Mouse (Mus musculus) Patski (cell line): ENCODE measurements around the gene Mest. TPM values are rescaled to one million over a fixed set of nuclear protein-coding genes. Genes with fewer than 3 reads are reported as not detected.

Source experiments
- ATAC-seq: fragments of 100-300 bp; one replicate; pipeline ENCODE4 v1.8.0; 2021
- CTCF ChIA-PET: fragments of 350-600 bp; sonication (Branson Sonifier 250); formaldehyde crosslinking; loops from one replicate; lab custom pipeline; 2022; ENCODE audit warnings: inconsistent platforms; lab: Charles Lee
- POLR2A ChIA-PET: fragments of 350-600 bp; sonication (Branson Sonifier 250); formaldehyde crosslinking; loops from one replicate; lab custom pipeline; 2022; ENCODE audit warnings: antibody characterized with exemption, inconsistent platforms; lab: Charles Lee
- DNase-seq: peaks from one replicate; pipeline ENCODE4 v3.0.0-alpha.2; 2011; ENCODE audit warnings: low read depth, low spot score
- H3K27me3 ChIP-seq: fragments of 371-371 bp; one replicate; pipeline ENCODE4 v1.5.1; 2021
- CTCF ChIP-seq: fragments of 100-300 bp; IDR thresholded peaks from one replicate; pipeline ENCODE4 v1.5.1; 2021
- in situ Hi-C: fragments of 300-500 bp; cut with MboI; formaldehyde crosslinking; loops from 3 replicates; pipeline ENCODE4 v1.11.1; 2018; ENCODE audit warnings: low pct_unique_long_range_greater_than_20kb, mixed read lengths
- polyA plus RNA-seq: library from polyadenylated mRNA; unstranded; gene quantifications from one replicate; pipeline ENCODE4 v1.2.3, GENCODE M21; 2021

Mest gene
- polyA plus RNA-seq, 1 experiment from 2014 or later: 0.42 TPM

DNA sequence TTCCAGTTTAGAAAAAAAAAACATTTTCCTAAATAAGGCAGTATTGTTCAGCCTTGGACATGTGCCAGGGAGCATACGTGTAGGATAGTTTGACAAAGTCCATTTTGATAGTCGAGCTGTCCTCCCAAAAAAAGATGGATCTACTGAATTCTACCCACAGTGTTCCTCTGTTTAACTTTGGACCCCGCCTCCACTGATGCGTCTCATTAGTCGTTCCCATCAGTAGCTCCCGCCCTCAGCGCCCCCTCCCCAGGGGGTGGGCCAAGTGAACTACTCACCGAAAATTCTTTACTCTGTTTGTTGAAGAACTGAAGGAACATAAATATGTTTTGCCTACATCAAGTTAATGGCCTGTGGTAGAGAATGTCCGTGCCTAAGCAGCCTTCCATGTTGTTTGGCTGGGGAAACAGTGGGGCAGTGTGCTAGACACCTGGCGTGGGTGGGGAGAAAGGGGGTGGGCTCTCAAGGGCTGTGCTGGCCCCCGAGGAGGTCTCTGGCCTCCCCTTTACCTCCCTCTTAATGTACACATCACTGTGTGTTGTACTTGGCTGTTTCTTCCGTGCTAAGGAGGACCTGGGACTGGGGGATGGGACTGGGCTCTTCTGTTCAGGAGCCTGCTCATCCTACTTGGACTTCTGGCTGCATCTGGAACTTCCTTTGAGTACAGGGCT lies 7.1 kb downstream of the Mest start:
- CTCF ChIA-PET: no interaction called here

GRCm38 (mm10) chr6:30732571-30733130 lies 9.3 kb downstream of the Mest start:
- POLR2A ChIA-PET: interaction anchor here (0.7 to 0.8 kb wide), 2 partner anchors 11 to 711 kb away, joined by 3 read pairs; no protein-coding TSS in a partner anchor
- TF ChIP-seq CTCF: no peak
- ATAC-seq (no peak), DNase-seq (no peak)
- in situ Hi-C loops: no loop called here
- H3K27me3 ChIP-seq: no peaks in the 10 kb centered on the region
- CTCF ChIA-PET: interaction anchor here (1.7 kb wide), 1 partner anchor 8 kb away, joined by 4 read pairs; no protein-coding TSS in a partner anchor

More for the DNA sequence above, 7.1 kb downstream of the Mest start:
- POLR2A ChIA-PET: no interaction called here
- in situ Hi-C loops: no loop called here
- DNase-seq (no peak), ATAC-seq (no peak)
- TF ChIP-seq CTCF: no peak
- H3K27me3 ChIP-seq: peaks cover 2% of the 10 kb centered on the region

DNA sequence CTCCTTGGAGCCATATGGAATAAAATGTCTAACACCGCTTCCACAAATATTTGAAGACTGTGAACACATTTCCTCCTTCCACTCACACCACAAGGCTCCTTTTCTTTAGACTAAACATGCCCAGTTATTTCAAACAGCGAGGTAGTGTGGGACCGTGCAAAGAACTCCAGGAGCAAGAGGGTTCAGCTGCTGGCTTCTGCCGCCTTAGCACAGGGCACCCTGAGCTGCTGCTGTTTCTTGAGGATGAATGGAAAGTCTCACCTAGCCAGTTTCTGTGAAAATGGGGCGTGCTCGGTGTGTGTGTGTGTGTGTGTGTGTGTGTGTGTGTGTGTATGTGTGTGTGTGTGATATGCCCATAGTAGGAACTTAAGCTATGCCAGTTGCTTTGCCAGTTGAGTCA lies 11.1 kb downstream of the Mest start:
- CTCF ChIA-PET: interaction anchor here (1.7 kb wide), 1 partner anchor 10 kb away, joined by 4 read pairs; no protein-coding TSS in a partner anchor
- DNase-seq (no peak), ATAC-seq (no peak)
- no peak for TF ChIP-seq CTCF
- POLR2A ChIA-PET: interaction anchor here (0.7 to 1.0 kb wide), 3 partner anchors 11 to 28 kb away, joined by 4 to 5 read pairs (median 5); no protein-coding TSS in a partner anchor
- in situ Hi-C loops: no loop called here
- no peaks in the 10 kb centered on the region for H3K27me3 ChIP-seq

GRCm38 (mm10) chr6:30734988-30735727 lies 11.8 kb downstream of the Mest start:
- ATAC-seq: no peak
- POLR2A ChIA-PET: interaction anchor here (0.8 to 1.0 kb wide), 3 partner anchors 10 to 29 kb away, joined by 3 to 5 read pairs (median 4); no protein-coding TSS in a partner anchor

DNA sequence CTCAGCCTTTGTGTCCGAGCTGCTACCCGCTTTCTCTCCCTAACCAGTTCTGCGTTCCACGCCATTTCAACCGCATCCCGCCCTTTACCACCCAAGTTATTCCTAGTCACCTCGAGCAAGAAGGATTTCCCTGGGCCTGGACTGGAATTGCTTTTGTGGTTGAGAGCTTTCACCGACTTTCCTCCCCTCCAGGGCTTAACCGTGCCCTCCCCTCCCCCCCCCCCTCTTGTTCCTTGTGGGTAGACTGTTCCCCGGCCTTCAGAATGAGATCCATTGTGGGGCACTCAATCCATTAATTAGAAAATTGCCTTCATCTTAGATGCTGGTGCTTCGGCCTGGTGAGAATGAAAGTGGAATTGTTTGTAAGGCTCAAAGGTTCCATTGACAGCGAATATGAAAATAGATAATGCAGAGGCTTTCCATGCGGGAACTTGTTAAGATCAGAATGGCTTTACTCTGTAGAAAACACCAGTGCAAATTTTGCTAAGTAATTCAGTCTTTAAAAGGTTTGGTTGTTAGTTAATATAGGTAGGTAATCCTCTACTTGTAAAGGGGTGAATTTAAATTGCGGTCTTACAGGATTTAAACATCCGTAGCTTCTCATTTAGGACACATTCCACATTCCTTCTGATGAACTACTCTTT lies 12.5 kb downstream of the Mest start:
- ChIA-PET POLR2A (interaction anchor here (0.8 kb wide), 1 partner anchor 11 kb away, joined by 3 read pairs; no protein-coding TSS in a partner anchor), CTCF (no interaction called here)
- no peaks in the 10 kb centered on the region for H3K27me3 ChIP-seq
- no peak for TF ChIP-seq CTCF
- in situ Hi-C loops: no loop called here
- no peak for DNase-seq
- ATAC-seq: no peak

More at GRCm38 (mm10) chr6:30734988-30735727, 11.8 kb downstream of the Mest start:
- no peak for DNase-seq
- no peak for TF ChIP-seq CTCF
- CTCF ChIA-PET: no interaction called here
- in situ Hi-C loops: no loop called here
- H3K27me3 ChIP-seq: no peaks in the 10 kb centered on the region

DNA sequence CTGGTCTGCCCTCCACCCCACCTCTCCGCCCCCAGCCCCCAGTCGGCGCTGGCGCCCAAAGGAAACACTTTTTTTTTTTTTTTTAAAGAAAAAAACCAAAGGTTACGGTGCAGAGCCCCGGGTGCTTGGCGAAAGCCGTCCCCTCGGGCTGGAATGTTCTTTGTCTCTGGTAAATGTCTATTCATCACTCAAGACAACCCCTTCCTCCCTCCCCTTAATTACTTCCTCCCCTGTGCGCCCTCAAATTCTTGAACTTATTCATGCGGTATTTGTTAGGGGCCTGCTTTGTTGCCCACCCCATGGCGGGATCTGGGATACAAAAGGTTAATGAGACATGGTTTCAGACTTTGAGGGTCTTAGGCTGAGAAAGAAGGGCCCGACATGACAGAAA lies 13.0 kb downstream of the Mest start:
- H3K27me3 ChIP-seq: no peaks in the 10 kb centered on the region
- ATAC-seq (no peak), DNase-seq (no peak)
- ChIA-PET CTCF (no interaction called here), POLR2A (no interaction called here)
- in situ Hi-C loops: no loop called here
- TF ChIP-seq CTCF: no peak

DNA sequence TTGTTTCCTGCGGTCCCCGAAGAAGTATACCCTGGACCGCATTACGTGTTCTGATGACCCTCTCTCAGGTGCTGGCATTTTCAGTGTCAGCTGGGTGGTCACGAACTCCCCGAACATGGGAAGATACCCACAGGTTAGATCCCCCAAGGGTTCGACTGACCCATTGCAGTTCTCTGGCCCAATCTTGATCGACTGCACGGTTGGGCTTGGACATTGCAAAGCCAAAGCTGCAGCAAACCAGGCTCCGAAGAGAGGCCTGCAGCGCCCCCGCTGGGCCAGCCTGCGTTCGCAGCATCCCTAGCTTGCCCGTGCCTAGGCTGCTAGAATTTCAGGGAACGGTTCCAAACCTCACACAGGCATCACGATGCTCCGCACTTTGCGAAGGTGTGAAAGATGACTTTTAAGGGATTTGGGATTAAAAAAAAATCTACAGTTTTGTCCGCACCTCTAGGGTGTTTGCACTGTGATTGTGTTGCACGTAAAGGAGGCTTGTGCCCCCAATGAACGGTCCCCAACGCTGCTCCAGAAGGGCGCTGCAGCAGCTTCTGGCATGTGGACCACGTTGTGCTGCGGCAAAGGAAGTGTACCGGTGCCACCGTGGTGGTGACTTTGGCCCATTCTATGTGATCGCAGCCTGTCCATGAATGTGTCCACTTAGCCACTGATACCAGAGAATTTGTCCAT lies 13.7 kb downstream of the Mest start:
- DNase-seq: no peak
- POLR2A ChIA-PET: no interaction called here
- CTCF ChIA-PET: no interaction called here
- in situ Hi-C loops: no loop called here
- no peak for TF ChIP-seq CTCF
- no peak for ATAC-seq
- no peaks in the 10 kb centered on the region for H3K27me3 ChIP-seq

- DNase-seq (no peak), ATAC-seq (no peak)
- TF ChIP-seq CTCF: no peak
- ChIA-PET POLR2A (no interaction called here), CTCF (no interaction called here)
- H3K27me3 ChIP-seq: no peaks in the 10 kb centered on the region
- in situ Hi-C loops: no loop called here
These were observed 14.5 kb downstream of the Mest start for GRCm38 (mm10) chr6:30737548-30738463.

DNA sequence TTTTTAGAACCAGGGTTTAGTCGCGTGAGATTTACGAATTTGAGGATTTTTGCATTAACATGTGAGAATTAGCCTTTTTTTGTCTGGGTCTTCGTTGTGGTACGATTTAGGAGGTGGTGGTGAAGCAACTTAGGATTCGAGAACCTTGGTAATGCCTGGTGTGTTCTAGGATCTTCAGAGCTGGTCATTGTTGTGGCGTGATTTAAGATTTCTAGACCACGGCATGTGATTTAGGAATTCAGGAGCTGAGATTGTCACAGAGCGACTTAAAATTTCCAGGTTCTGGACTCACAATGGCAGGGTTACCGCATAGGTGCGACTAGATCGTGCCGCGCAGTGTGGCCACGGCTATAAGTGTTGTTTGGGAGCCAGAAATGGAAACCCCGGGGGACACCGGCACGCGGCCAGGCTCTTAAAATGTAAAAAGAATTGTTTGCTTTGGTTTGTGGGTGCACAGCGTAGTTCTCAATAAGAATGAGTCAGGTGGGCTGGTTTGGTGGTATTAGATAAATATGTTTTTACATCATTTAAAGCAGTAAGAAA lies 15.2 kb downstream of the Mest start:
- DNase-seq (no peak), ATAC-seq (no peak)
- no peaks in the 10 kb centered on the region for H3K27me3 ChIP-seq
- POLR2A ChIA-PET: interaction anchor here (1.2 kb wide), 1 partner anchor 67 kb away, joined by 3 read pairs; no protein-coding TSS in a partner anchor
- no peak for TF ChIP-seq CTCF
- in situ Hi-C loops: no loop called here
- CTCF ChIA-PET: no interaction called here
